Mouse (Mus musculus) G1E-ER4 (cell line): ENCODE results near the gene Alg5. TPM values are rescaled to one million over a fixed set of nuclear protein-coding genes. Genes with fewer than 3 reads are reported as not detected.

Experiments
- GATA1 ChIP-seq: IDR thresholded peaks from one replicate; pipeline ENCODE4 v1.8.0; 2012; ENCODE audit warnings: low read length, inconsistent platforms
- polyA plus RNA-seq: library from polyadenylated mRNA; stranded (reverse); fragments of >175 nt; gene quantifications from 2 replicates; pipeline ENCODE4 v1.2.3, GENCODE M21; 2012

Gene Alg5
- polyA plus RNA-seq, 1 experiment = 2.5 TPM

DNA sequence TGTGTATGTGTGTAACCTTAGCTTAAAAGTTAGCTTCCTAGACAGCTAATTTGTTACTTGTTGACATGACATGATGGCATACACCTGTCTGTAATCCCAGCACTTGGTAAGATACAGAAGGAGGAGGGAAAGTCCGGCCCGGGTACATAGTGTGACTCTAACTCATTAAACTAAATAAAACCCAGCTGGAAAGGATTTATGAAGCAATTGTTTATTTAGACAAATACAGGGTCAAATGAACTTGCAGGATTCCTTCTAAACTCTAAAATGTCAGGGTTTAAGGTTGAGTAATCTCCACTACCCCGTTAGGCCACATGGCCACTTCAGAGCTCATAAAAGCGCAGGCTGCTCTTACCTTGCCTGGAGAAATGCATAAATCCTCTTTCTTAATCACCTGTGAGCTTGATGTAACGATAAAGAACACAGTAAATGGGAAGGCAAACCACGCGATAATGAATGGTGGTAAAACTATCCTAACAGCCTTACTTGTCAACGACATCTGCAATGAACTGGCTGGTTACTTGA lies 3.7 kb upstream of the Alg5 start:
- no peak for TF ChIP-seq GATA1

DNA sequence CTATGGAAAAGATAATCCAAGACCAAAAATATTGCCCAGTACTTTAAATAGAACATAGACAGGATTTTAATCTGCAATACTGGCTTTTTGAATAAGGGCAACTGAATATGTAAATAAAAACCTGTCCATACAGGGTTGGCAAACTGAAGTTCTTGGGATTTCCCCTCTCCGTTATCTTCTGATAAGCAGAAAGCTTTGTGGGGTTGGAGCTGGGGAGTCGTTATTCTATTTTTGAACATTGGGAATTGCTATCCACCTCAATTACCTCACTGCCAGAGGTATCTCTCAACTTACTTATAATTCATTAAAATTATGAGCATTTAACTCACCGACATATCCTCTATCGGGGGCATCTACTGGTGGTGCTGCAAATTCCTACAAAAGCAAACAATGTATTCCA lies 3.0 kb upstream of the Alg5 start:
- TF ChIP-seq GATA1 = no peak

- no peak for TF ChIP-seq GATA1
Measured at GRCm38 (mm10) chr3:54734411-54735246, 710 bp upstream of the Alg5 start.

DNA sequence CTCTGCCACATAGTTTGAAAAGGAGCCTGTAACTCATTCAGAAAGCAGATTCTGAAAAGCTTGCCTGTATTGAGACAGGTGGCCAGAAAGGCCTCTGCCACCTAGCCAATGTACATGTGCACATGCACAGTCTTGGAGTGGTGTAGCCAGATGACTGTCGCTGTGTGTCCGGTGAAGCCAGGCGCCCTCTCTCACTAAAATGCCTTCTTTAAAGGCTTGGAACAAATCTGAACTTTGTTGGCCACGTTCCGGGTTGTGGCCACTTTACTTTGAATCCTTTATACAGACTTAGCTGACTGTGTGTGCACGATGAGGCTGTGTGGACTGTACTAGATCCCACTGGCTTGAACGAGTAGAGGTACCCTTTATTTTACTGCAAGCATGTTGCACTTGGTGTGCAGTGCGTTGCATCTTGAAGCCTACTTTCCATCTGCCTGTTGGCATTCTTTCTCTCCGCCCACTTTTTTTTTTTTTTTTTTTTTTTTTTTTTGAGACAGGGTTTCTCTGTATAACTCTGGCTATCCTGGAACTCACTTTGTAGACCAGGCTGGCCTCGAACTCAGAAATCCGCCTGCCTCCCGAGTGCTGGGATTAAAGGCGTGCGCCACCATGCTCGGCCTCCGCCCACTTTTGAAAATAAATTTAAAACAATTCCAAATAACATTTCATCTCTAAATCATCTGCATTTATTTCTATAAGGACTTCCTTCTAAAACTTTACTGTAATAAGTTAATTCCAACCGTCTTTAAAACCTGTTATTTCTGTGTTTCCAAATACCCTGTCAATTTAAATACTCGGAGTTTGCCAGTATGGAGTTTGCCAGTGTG lies 975 bp downstream of the Alg5 start:
- TF ChIP-seq GATA1 = no peak

DNA sequence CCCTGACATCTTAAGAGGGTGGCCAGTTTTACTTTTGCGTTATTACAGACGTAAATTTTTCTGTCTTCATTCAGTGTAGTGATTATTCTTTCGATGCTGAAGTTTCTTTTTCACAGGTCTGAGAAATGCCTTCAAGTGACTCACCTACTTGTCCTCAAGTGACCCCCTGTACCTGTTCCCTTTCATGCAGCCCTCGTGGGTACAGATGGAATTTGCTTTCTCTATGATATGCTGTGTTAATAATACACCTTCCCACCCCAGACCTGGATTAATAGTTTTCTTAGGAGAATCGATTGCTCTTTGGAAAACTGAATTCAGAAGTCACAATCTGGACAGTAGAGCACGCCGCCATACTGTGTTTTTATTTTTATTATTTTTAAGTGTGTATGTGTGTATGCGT lies 2.0 kb downstream of the Alg5 start:
- TF ChIP-seq GATA1 = no peak

DNA sequence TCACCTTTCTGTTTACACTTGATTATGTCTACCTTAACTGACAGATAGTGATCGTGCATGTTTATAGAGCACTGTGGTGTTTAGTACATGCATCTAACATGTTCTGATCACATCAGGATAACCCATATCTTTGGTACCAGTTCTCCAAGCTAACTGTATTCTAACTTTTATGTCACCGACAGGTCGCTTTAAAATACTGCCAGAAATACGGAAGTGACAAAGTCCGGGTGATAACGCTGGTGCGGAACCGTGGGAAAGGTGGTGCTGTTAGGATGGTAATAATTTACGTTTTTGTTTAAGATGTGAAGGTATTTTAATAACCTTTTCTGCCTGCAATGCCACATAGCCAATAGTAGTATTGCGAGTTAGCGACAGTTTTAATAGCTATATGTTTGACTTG lies 6.6 kb downstream of the Alg5 start:
- TF ChIP-seq GATA1 = no peak

- no peak for TF ChIP-seq GATA1
Measured at GRCm38 (mm10) chr3:54745799-54746198, 10.5 kb downstream of the Alg5 start.

GRCm38 (mm10) chr3:54753411-54753810 lies 18.1 kb downstream of the Alg5 start:
- no peak for TF ChIP-seq GATA1

DNA sequence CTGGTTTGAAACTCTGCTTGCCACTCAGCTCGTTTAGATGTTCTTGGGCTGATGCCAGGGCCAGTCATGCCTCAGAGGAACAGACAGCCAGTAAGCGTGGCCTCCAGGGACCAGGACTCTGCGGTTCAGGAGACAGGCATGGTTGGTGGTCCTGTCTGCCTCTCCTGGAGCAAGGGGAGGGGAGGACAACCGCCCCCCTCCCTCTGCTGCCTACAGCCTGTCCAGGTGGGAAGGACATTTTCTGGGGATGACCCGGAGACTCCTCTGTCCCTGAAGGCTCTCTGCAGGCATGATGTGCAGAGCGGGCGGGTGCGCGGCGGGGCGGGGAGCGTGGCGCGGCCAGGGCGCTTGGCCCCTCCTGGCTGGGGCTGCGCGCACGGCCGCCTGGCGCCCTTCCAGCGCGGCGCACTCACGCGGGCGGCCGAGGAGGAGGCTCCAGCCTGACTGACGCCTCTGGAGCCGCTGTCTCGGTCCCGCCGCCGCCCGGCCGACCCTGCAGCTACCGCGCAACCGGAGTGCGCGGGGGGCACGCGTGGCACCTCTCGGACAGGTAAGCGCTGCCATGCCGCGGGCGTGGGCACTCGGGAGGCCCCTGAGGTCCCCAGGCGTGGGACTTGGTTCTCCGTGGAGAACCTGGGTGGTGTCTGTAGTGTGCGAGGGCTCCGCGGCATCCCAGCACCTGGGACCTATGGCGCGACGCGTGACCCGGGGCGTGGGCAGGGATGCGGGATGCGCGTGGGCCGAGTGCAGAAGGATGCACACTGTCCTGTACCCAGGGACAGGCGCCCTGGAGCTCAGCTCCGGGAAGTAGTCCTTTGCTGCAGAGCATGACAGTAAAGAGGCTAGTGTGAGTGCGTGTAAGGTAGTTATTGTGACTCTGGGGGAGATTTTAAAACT lies 20.1 kb downstream of the Alg5 start, which contains the start of gene Smad9:
Gene Smad9, plus strand, starts transcription at position 438 of the 897 bp plus-strand sequence.
- no peak for TF ChIP-seq GATA1

DNA sequence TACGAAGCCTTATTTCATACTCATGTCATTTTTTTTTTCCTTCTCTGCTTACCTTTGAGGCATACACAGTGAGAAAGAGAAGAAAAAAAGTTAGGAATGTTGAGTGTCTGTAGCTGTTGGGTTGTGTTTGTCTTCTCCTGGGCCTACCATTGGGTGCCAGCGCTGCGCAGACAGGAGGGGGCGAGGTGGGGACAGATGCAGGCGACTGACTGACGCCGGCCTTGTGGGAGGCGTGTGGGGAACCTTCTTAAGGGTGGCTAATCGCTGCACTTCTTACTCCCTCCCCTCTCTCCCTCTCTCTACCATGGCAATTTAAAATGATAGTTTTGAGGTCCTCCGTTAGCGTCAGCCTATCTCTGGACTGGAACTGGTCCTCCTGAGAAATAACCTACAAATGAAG lies 20.7 kb downstream of the Alg5 start:
- no peak for TF ChIP-seq GATA1

DNA sequence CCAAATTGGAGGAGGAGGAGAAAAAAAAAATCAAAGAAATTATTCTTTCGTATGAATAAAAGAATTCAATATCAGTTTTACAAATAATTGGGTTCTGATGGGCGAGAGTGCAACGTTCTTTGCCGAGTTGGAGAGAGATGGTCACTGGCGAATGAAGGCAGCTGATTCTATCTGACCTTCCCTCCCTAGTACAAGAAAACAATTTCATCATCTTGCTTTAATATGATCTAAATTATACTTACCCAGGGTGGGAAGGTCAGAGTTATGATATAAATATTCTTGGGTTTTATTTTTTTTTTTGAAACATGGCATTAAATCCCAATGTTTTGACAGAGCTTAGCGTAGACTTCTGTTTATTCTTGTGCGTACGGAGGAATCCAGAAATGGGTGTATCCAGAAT lies 22.1 kb downstream of the Alg5 start:
- no peak for TF ChIP-seq GATA1

DNA sequence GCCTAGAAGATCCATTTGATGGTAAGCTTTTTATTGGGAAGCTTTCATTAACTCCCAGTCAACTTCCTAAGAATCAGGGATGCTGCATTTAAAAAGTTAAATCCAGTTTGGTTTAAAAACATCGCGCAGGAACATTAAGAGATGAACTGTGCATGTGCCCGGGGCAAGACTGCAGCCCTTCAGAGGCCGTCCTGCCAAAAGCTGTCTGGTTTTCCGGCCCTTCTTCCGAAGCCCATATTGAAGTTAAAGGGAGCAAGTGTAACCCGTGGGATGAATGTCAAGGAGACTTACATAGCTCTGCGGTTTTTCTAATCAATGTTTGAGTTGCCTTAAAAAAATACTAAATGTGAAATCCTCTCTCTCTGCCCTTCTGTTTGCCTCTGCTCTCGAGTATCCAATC lies 23.9 kb downstream of the Alg5 start:
- no peak for TF ChIP-seq GATA1

- TF ChIP-seq GATA1 = no peak
Measured at GRCm38 (mm10) chr3:54760321-54761115, 25.2 kb downstream of the Alg5 start.

GRCm38 (mm10) chr3:54761258-54761657 lies 25.9 kb downstream of the Alg5 start:
- no peak for TF ChIP-seq GATA1
